Mouse (Mus musculus) urinary bladder, postnatal 10 days (tissue): ENCODE measurements around the gene Hmox2.
A peak's percentile ranks its signal among the peaks of the same experiment; 100 is the strongest.

Experiments
- DNase-seq: peaks from one replicate; pipeline ENCODE4 v3.0.0; 2022; ENCODE audit warnings: low spot score

Hmox2 gene

GRCm38 (mm10) chr16:4781524-4782196, 55.5 kb downstream of the Hmox2 start:
- no peak for DNase-seq

- DNase-seq, result no peak
Observed at GRCm38 (mm10) chr16:4782515-4782914, 56.4 kb downstream of the Hmox2 start.

- DNase-seq, result no peak
Observed at GRCm38 (mm10) chr16:4785706-4786105, 59.5 kb downstream of the Hmox2 start.

- DNase-seq, result no peak
Observed at GRCm38 (mm10) chr16:4788176-4788575, 62.0 kb downstream of the Hmox2 start.

- no peak for DNase-seq
Observed at GRCm38 (mm10) chr16:4789311-4789768, 63.2 kb downstream of the Hmox2 start.

GRCm38 (mm10) chr16:4789810-4790559, 63.8 kb downstream of the Hmox2 start, which contains the start of gene Cdip1:
Gene Cdip1 (minus strand): TSS chr16:4790292.
- peak; percentile 72 for DNase-seq

- DNase-seq, result no peak
Observed at GRCm38 (mm10) chr16:4791332-4791731, 65.2 kb downstream of the Hmox2 start.

GRCm38 (mm10) chr16:4796631-4797030, 70.5 kb downstream of the Hmox2 start:
- DNase-seq, result no peak
